Mouse (Mus musculus) intestine, postnatal 0 days (tissue): ENCODE results near the gene Gm28729. TPM values are rescaled to one million over a fixed set of nuclear protein-coding genes. Genes with fewer than 3 reads are reported as not detected.
A peak's percentile ranks its signal among the peaks of the same experiment; 100 is the strongest.

Experiments used
- ATAC-seq: fragments of 200-750 bp; cut with Nextera tagmentation; 2 replicates; pipeline ENCODE4 v1.8.0; 2017; ENCODE audit warnings: mild to moderate bottlenecking, moderate TSS enrichment, moderate library complexity
- H3K27ac ChIP-seq: fragments of 300-500 bp; sonication (generic); 2 replicates; pipeline ENCODE4 v1.5.1; 2014; ENCODE audit warnings: mild to moderate bottlenecking, low read depth, low read length, moderate library complexity
- H3K27me3 ChIP-seq: fragments of 300-500 bp; sonication (generic); replicated peaks from 2 replicates; pipeline ENCODE4 v1.6.1; 2014; ENCODE audit warnings: low read length, mixed read lengths; ENCODE audit not compliant: control insufficient read depth, insufficient read depth
- H3K36me3 ChIP-seq: fragments of 300-500 bp; sonication (generic); 2 replicates; pipeline ENCODE4 v1.6.1; 2014; ENCODE audit warnings: mild to moderate bottlenecking, moderate library complexity; ENCODE audit not compliant: control insufficient read depth, insufficient read depth
- H3K4me1 ChIP-seq: fragments of 300-500 bp; sonication (generic); replicated peaks from 2 replicates; pipeline ENCODE4 v1.6.1; 2014; ENCODE audit warnings: antibody characterized with exemption, low read length, mixed read lengths; ENCODE audit not compliant: control insufficient read depth, insufficient read depth
- H3K4me2 ChIP-seq: fragments of 300-500 bp; sonication (generic); replicated peaks from 2 replicates; pipeline ENCODE4 v1.6.1; 2014; ENCODE audit warnings: low read depth, mild to moderate bottlenecking, moderate library complexity
- H3K4me3 ChIP-seq: fragments of 300-500 bp; sonication (generic); 2 replicates; pipeline ENCODE4 v1.5.1; 2014; ENCODE audit warnings: low read depth, low read length
- H3K9ac ChIP-seq: fragments of 300-500 bp; sonication (generic); 2 replicates; pipeline ENCODE4 v1.6.1; 2014; ENCODE audit warnings: mild to moderate bottlenecking, low read depth, low read length
- H3K9me3 ChIP-seq: fragments of 300-500 bp; sonication (generic); 2 replicates; pipeline ENCODE4 v1.6.1; 2016; ENCODE audit warnings: mixed run types; ENCODE audit not compliant: control insufficient read depth
- CTCF ChIP-seq: sonication (generic); IDR thresholded peaks from 2 replicates; pipeline ENCODE4 v1.5.1; 2016; ENCODE audit warnings: low read depth, mild to moderate bottlenecking, control low read depth, antibody characterized with exemption, moderate library complexity
- WGBS: fragments of 180-500 bp; shearing (Covaris S2); extraction: QIAGEN DNeasy Blood & Tissue Kit; methylation state at CpG from one replicate; pipeline ENCODE4 v1.1.7; 2014; 5-methylcytosine and 5-hydroxymethylcytosine counted together
- polyA plus RNA-seq: library from polyadenylated mRNA; unstranded; fragments of >200 nt; fragmentation: Nextera tagmentation; extraction: Ambion mirVana; gene quantifications from 2 replicates; pipeline ENCODE4 v1.2.1, GENCODE M21; 2015

The Gm28729 gene
- polyA plus RNA-seq, 1 experiment from 2014 or later = not detected

DNA sequence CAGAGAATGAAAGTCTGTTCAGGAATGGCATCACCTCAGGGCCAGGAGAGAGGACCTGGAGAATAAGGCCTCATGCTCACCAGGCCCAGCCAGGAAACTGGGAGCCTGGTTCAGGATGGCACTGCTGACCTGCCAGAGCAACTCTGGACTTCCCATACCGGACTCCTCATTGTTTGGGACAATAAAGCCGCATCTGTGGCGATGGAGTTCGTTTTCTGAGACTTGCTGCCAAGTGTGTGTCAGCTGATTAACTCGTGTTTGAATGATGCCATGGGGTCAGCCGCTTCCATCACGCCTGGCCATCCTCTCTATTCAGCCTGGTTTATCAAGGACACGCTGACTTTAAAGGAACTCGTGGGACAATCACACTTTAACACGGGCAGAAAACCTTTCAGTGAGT lies 61.4 kb downstream of the Gm28729 start:
- Histone ChIP-seq H3K4me1 (no peaks in the 10 kb centered on the region), H3K27me3 (no peaks in the 10 kb centered on the region), H3K9me3 (0 out of 2 replicates have a peak, but pooled peaks cover 3% of the 10 kb centered on the region), H3K27ac (no peak overlapping the region), H3K36me3 (peaks cover 18% of the 10 kb centered on the region), H3K9ac (no peak overlapping the region), H3K4me2 (no peak overlapping the region), H3K4me3 (no peak overlapping the region)
- no peak for ATAC-seq
- WGBS = 77% methylated on average over 10 of the region's 10 CpGs
- TF ChIP-seq CTCF = no peak

DNA sequence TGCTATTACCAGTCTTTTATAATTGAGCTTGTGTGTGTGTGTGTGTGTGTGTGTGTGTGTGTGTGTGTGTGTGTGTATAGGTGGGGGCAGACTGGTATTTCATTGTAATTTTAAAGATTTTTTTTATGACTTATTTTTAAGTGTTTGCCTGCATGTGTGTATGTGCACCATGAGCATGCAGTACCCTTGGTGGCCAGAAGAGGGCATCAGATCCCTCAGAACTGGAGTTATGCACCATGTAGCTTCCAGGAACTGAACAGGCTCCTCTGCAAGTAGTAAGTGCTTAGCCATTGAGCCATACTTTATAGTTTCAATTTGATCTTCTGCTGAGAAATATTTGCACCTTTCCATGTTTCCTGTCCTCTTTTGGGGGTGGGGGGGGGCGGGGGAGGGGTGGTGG lies 63.5 kb downstream of the Gm28729 start:
- Histone ChIP-seq H3K4me1 (no peaks in the 10 kb centered on the region), H3K9ac (no peak overlapping the region), H3K4me2 (no peak overlapping the region), H3K9me3 (0 out of 2 replicates have a peak, but pooled peaks cover 3% of the 10 kb centered on the region), H3K27me3 (no peaks in the 10 kb centered on the region), H3K36me3 (peaks cover 5% of the 10 kb centered on the region; the same call in 1 of the 2 replicates), H3K4me3 (no peak overlapping the region), H3K27ac (no peak overlapping the region)
- no peak for ATAC-seq
- 46% methylated on average over 1 of the region's 1 CpGs for WGBS
- peak; percentile 51 for TF ChIP-seq CTCF

DNA sequence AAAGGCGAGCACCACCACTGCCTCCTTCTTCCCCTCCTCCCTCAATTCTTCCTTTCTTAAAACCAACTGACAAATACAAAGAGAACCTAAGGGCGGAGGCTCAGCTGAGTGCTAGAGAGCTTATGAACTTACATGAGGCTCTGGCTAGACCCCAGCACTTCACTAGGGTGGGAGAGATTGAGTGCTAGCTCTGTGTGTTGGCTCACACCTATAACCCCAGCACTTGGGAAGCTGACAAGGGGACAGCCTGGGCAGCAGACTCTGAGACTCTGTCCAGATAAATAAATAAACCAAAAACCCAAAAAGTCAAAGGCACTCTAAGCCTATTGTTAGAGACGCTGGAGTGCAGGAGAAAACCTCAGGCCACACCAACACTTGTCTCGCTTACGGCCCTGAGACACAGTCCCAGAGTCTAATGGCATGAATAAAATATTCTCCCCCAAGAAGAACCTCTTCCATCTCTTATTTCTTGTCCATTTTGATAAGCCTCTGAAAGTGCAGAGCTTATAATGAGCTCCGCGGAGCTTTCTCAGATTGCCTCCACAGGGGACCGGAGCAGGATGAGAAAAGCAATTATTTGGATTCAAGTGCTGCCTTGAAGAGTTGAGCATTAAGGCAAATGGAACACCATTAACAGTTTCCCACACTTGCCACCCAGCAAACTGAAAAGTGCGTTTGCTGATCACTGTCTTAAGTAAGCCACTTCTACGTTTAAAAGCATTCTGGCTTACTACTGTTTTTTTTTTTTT lies 64.8 kb downstream of the Gm28729 start:
- Histone ChIP-seq H3K9ac (no peak overlapping the region), H3K9me3 (0 out of 2 replicates have a peak, but pooled peaks cover 3% of the 10 kb centered on the region), H3K36me3 (peaks cover under 1% of the 10 kb centered on the region; the same call in 1 of the 2 replicates), H3K27ac (no peak overlapping the region), H3K4me2 (no peak overlapping the region), H3K4me3 (no peak overlapping the region), H3K27me3 (no peaks in the 10 kb centered on the region), H3K4me1 (no peaks in the 10 kb centered on the region)
- 86% methylated on average over 10 of the region's 10 CpGs for WGBS
- TF ChIP-seq CTCF = no peak
- no peak for ATAC-seq

DNA sequence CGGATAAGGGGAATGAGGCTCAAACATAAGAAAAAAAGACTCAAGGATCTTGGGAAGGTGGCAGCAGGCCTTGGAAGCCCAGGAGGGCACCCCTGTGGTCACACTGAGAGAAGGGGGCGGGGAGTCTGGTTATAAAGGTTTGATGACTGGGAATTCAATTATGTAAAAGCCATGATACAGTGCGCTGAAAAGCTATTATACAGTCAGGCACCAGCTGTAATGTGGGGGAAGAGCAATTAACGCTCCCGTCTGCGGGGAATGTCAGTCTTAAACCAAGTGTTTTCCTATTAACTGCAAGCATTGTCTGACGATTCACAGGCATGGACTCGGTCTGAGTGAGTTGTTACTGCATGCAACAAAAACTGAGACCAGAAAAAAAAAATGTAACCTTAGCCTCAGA lies 69.4 kb downstream of the Gm28729 start:
- Histone ChIP-seq H3K27me3 (no peaks in the 10 kb centered on the region), H3K36me3 (no peaks in the 10 kb centered on the region), H3K4me1 (no peaks in the 10 kb centered on the region), H3K4me2 (no peak overlapping the region), H3K9me3 (no peaks in the 10 kb centered on the region), H3K27ac (no peak overlapping the region), H3K9ac (no peak overlapping the region), H3K4me3 (no peak overlapping the region)
- no peak for TF ChIP-seq CTCF
- no peak for ATAC-seq
- WGBS = 70% methylated on average over 8 of the region's 8 CpGs

DNA sequence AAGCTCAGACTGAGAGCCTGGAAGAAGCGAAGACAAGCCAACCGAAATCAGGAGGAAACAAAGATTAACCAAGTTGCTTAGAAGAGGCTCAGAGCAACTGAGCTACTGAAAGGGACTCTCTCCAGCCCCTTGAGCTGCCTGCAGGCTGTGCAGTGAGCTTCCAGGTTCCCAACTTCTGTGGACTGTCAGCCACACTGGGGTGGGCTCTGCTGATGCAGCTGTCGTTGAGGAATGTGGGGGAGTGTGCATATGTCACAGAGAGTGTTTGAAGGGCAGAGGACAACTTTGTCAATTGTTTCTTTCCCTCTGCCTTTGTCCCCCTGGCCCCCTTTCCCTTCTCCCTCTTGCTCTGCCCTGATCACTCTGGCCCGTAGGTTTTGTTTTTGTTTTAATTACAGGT lies 72.1 kb downstream of the Gm28729 start:
- H3K4me3 ChIP-seq = no peak overlapping the region
- no peak overlapping the region for H3K4me2 ChIP-seq
- H3K9ac ChIP-seq = no peak overlapping the region
- no peak overlapping the region for H3K27ac ChIP-seq
- no peaks in the 10 kb centered on the region for H3K4me1 ChIP-seq
- H3K9me3 ChIP-seq = no peaks in the 10 kb centered on the region
- no peaks in the 10 kb centered on the region for H3K27me3 ChIP-seq
- H3K36me3 ChIP-seq = no peaks in the 10 kb centered on the region
- WGBS = 87% methylated on average over 4 of the region's 4 CpGs
- no peak for ATAC-seq
- no peak for TF ChIP-seq CTCF

DNA sequence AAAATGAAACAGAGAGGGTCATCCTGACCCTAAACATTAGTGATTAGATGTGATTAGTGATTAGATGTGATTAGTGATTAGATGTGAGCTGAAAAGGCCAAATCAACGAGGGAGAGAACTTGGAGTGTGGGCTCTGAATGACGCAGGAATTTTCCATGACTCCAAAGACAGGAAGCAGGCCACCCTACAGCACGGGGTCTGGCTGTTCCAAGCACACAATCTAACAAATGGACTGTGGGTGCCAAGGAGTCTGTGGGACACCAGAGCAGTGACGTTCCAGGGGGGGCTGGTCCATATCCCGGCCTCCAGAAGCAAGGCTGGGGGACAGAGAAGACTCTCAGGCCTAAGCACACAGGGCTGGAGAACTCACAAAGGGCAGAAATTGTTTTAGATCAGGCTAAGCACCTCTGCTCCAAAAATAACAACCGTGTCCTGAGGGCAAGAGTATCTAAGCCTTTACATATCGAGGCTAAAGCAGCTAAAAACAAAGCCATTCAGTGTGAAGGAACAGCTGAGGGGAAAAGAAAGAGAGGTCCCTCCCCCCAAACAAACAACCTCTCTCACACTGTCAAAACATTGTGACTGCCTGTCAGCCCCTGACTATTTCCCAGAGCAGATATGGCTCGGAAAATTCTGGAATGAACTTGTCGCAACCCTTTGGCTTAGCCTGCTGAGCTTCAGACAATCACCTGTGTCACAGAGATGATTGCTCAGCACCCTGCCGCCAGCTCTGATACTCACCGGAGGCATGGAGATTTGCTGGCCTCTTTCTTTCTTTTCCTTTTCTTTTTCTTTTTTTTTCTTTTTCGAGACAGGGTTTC lies 74.0 kb downstream of the Gm28729 start:
- Histone ChIP-seq H3K36me3 (no peaks in the 10 kb centered on the region), H3K27ac (0 out of 2 replicates have a peak overlapping the region, but pooled peaks have one; percentile 35), H3K4me2 (no peak overlapping the region), H3K9me3 (no peaks in the 10 kb centered on the region), H3K4me1 (no peaks in the 10 kb centered on the region), H3K9ac (no peak overlapping the region), H3K27me3 (no peaks in the 10 kb centered on the region), H3K4me3 (no peak overlapping the region)
- ATAC-seq = peak; percentile 38
- 54% methylated on average over 12 of the region's 12 CpGs for WGBS
- TF ChIP-seq CTCF = no peak
